Mouse (Mus musculus) stomach, embryonic 15.5 days (tissue): Measurements from ENCODE around the gene Myh10. TPM values are rescaled to one million over a fixed set of nuclear protein-coding genes. Genes with fewer than 3 reads are reported as not detected.

ENCODE experiments used
- ATAC-seq: fragments of 200-750 bp; cut with Nextera tagmentation; 2 replicates; pipeline ENCODE4 v1.8.0; 2017; ENCODE audit warnings: low read depth, moderate number of reproducible peaks, moderate TSS enrichment; ENCODE audit not compliant: insufficient read depth, low FRiP score
- H3K27ac ChIP-seq: fragments of 300-500 bp; sonication (generic); 2 replicates; pipeline ENCODE4 v1.5.1; 2015; ENCODE audit warnings: mild to moderate bottlenecking, inconsistent platforms
- H3K27me3 ChIP-seq: fragments of 300-500 bp; sonication (generic); replicated peaks from 2 replicates; pipeline ENCODE4 v1.6.1; 2015; ENCODE audit warnings: inconsistent platforms
- H3K36me3 ChIP-seq: fragments of 300-500 bp; sonication (generic); 2 replicates; pipeline ENCODE4 v1.6.1; 2015; ENCODE audit warnings: inconsistent platforms
- H3K4me1 ChIP-seq: fragments of 300-500 bp; sonication (generic); 2 replicates; pipeline ENCODE4 v1.6.1; 2015; ENCODE audit warnings: inconsistent platforms
- H3K4me2 ChIP-seq: fragments of 300-500 bp; sonication (generic); 2 replicates; pipeline ENCODE4 v1.6.1; 2015; ENCODE audit warnings: mild to moderate bottlenecking, inconsistent platforms
- H3K4me3 ChIP-seq: fragments of 300-500 bp; sonication (generic); replicated peaks from 2 replicates; pipeline ENCODE4 v1.5.1; 2015; ENCODE audit warnings: inconsistent platforms
- H3K9ac ChIP-seq: fragments of 300-500 bp; sonication (generic); 2 replicates; pipeline ENCODE4 v1.6.1; 2015; ENCODE audit warnings: inconsistent platforms
- H3K9me3 ChIP-seq: fragments of 300-500 bp; sonication (generic); 2 replicates; pipeline ENCODE4 v1.6.1; 2016; ENCODE audit warnings: inconsistent platforms
- WGBS: fragments of 180-500 bp; shearing (Covaris S2); methylation state at CpG from one replicate; pipeline ENCODE4 v1.1.7; 2015; 5-methylcytosine and 5-hydroxymethylcytosine counted together
- polyA plus RNA-seq: library from polyadenylated mRNA; unstranded; fragments of >200 nt; fragmentation: Nextera tagmentation; extraction: Ambion mirVana; gene quantifications from 2 replicates; pipeline ENCODE4 v1.2.1, GENCODE M21; 2015

The Myh10 gene
- polyA plus RNA-seq, 1 experiment from 2014 or later = 88.4 TPM

- no peak overlapping the region for H3K4me2 ChIP-seq
- H3K27me3 ChIP-seq = no peaks in the 10 kb centered on the region
- H3K9me3 ChIP-seq = no peaks in the 10 kb centered on the region
- 88% methylated on average over 6 of the region's 6 CpGs for WGBS
- no peak overlapping the region for H3K9ac ChIP-seq
- H3K36me3 ChIP-seq = peaks cover 43% of the 10 kb centered on the region
- 0 out of 2 replicates have a peak, but pooled peaks cover 9% of the 10 kb centered on the region for H3K4me1 ChIP-seq
- no peak overlapping the region for H3K4me3 ChIP-seq
- ATAC-seq = no peak
- no peak overlapping the region for H3K27ac ChIP-seq
These were observed 11.0 kb downstream of the Myh10 start for GRCm38 (mm10) chr11:68702370-68702769.

GRCm38 (mm10) chr11:68703360-68703759 lies 12.0 kb downstream of the Myh10 start:
- Histone ChIP-seq H3K36me3 (peaks cover 40% of the 10 kb centered on the region), H3K4me2 (no peak overlapping the region), H3K4me1 (0 out of 2 replicates have a peak, but pooled peaks cover 12% of the 10 kb centered on the region), H3K9ac (no peak overlapping the region), H3K4me3 (no peak overlapping the region), H3K27me3 (no peaks in the 10 kb centered on the region), H3K9me3 (no peaks in the 10 kb centered on the region), H3K27ac (no peak overlapping the region)
- 79% methylated on average over 1 of the region's 1 CpGs for WGBS
- ATAC-seq = no peak

GRCm38 (mm10) chr11:68704258-68704657 lies 12.9 kb downstream of the Myh10 start:
- Histone ChIP-seq H3K4me3 (no peak overlapping the region), H3K27me3 (no peaks in the 10 kb centered on the region), H3K36me3 (peaks cover 40% of the 10 kb centered on the region), H3K4me2 (no peak overlapping the region), H3K9ac (no peak overlapping the region), H3K4me1 (0 out of 2 replicates have a peak, but pooled peaks cover 12% of the 10 kb centered on the region), H3K9me3 (no peaks in the 10 kb centered on the region), H3K27ac (no peak overlapping the region)
- WGBS = 96% methylated on average over 1 of the region's 1 CpGs
- ATAC-seq = no peak

GRCm38 (mm10) chr11:68704847-68705246 lies 13.5 kb downstream of the Myh10 start:
- Histone ChIP-seq H3K27me3 (no peaks in the 10 kb centered on the region), H3K9me3 (no peaks in the 10 kb centered on the region), H3K9ac (no peak overlapping the region), H3K27ac (no peak overlapping the region), H3K36me3 (peaks cover 34% of the 10 kb centered on the region), H3K4me3 (no peak overlapping the region), H3K4me2 (no peak overlapping the region), H3K4me1 (0 out of 2 replicates have a peak, but pooled peaks cover 12% of the 10 kb centered on the region)
- no peak for ATAC-seq
- 93% methylated on average over 2 of the region's 2 CpGs for WGBS

GRCm38 (mm10) chr11:68706524-68707429 lies 15.4 kb downstream of the Myh10 start:
- 61% methylated on average over 9 of the region's 9 CpGs for WGBS

GRCm38 (mm10) chr11:68707881-68708582 lies 16.7 kb downstream of the Myh10 start:
- ATAC-seq = no peak
- no peaks in the 10 kb centered on the region for H3K27me3 ChIP-seq
- 0 out of 2 replicates have a peak, but pooled peaks cover 12% of the 10 kb centered on the region for H3K4me1 ChIP-seq
- H3K27ac ChIP-seq = no peak overlapping the region
- H3K4me3 ChIP-seq = no peak overlapping the region
- WGBS = 59% methylated on average over 5 of the region's 5 CpGs
- 0 out of 2 replicates have a peak, but pooled peaks cover 6% of the 10 kb centered on the region for H3K36me3 ChIP-seq
- H3K9me3 ChIP-seq = no peaks in the 10 kb centered on the region
- no peak overlapping the region for H3K4me2 ChIP-seq
- no peak overlapping the region for H3K9ac ChIP-seq

More at GRCm38 (mm10) chr11:68706524-68707429, 15.4 kb downstream of the Myh10 start:
- Histone ChIP-seq H3K36me3 (peaks cover 16% of the 10 kb centered on the region), H3K27me3 (no peaks in the 10 kb centered on the region), H3K27ac (no peak overlapping the region), H3K9me3 (no peaks in the 10 kb centered on the region), H3K9ac (no peak overlapping the region), H3K4me3 (no peak overlapping the region), H3K4me1 (0 out of 2 replicates have a peak, but pooled peaks cover 12% of the 10 kb centered on the region), H3K4me2 (no peak overlapping the region)
- ATAC-seq = no peak

- Histone ChIP-seq H3K9me3 (no peaks in the 10 kb centered on the region), H3K4me1 (peaks cover 10% of the 10 kb centered on the region; the same call in 1 of the 2 replicates), H3K36me3 (no peaks in the 10 kb centered on the region), H3K27ac (no peak overlapping the region), H3K4me3 (no peak overlapping the region), H3K4me2 (no peak overlapping the region), H3K27me3 (no peaks in the 10 kb centered on the region), H3K9ac (no peak overlapping the region)
- WGBS = 86% methylated on average over 4 of the region's 4 CpGs
- ATAC-seq = peak; percentile 53; the same call in 1 of the 2 replicates
These were observed 24.8 kb downstream of the Myh10 start for GRCm38 (mm10) chr11:68716167-68716566.

- Histone ChIP-seq H3K27ac (no peak overlapping the region), H3K4me2 (no peak overlapping the region), H3K36me3 (peaks cover 4% of the 10 kb centered on the region; the same call in 1 of the 2 replicates), H3K9me3 (no peaks in the 10 kb centered on the region), H3K9ac (no peak overlapping the region), H3K27me3 (no peaks in the 10 kb centered on the region), H3K4me1 (peaks cover 10% of the 10 kb centered on the region; the same call in 1 of the 2 replicates), H3K4me3 (no peak overlapping the region)
- 59% methylated on average over 16 of the region's 16 CpGs for WGBS
- no peak for ATAC-seq
These were observed 25.9 kb downstream of the Myh10 start for GRCm38 (mm10) chr11:68717171-68717840.

GRCm38 (mm10) chr11:68719096-68719648 lies 27.8 kb downstream of the Myh10 start:
- WGBS = 82% methylated on average over 4 of the region's 4 CpGs
- Histone ChIP-seq H3K4me1 (peaks cover 10% of the 10 kb centered on the region; the same call in 1 of the 2 replicates), H3K4me2 (no peak overlapping the region), H3K27me3 (no peaks in the 10 kb centered on the region), H3K36me3 (peaks cover 8% of the 10 kb centered on the region; the same call in 1 of the 2 replicates), H3K4me3 (no peak overlapping the region), H3K27ac (no peak overlapping the region), H3K9ac (no peak overlapping the region), H3K9me3 (no peaks in the 10 kb centered on the region)
- no peak for ATAC-seq

- no peak for ATAC-seq
- Histone ChIP-seq H3K27me3 (no peaks in the 10 kb centered on the region), H3K27ac (no peak overlapping the region), H3K9ac (no peak overlapping the region), H3K4me3 (no peak overlapping the region), H3K36me3 (peaks cover 8% of the 10 kb centered on the region; the same call in 1 of the 2 replicates), H3K4me2 (no peak overlapping the region), H3K9me3 (no peaks in the 10 kb centered on the region), H3K4me1 (peaks cover 10% of the 10 kb centered on the region; the same call in 1 of the 2 replicates)
- 80% methylated on average over 5 of the region's 5 CpGs for WGBS
These were observed 28.4 kb downstream of the Myh10 start for GRCm38 (mm10) chr11:68719774-68720173.

GRCm38 (mm10) chr11:68724117-68724516 lies 32.8 kb downstream of the Myh10 start:
- Histone ChIP-seq H3K4me3 (no peak overlapping the region), H3K9me3 (no peaks in the 10 kb centered on the region), H3K4me1 (peaks cover under 1% of the 10 kb centered on the region; the same call in 1 of the 2 replicates), H3K9ac (no peak overlapping the region), H3K27me3 (no peaks in the 10 kb centered on the region), H3K36me3 (peaks cover 20% of the 10 kb centered on the region), H3K27ac (no peak overlapping the region), H3K4me2 (no peak overlapping the region)
- ATAC-seq = no peak
